Comparison of ENCODE assay signal across 1 mouse cellular context in genomic region chr15:82223251-82223650, GRCm38 (mm10).
TF ChIP-seq lines count a peak whose summit lies in the region.

No protein-coding gene starts in this region.

TF ChIP-seq in CH12.LX, 34 proteins besides CTCF, POLR2A, EP300 and RAD21 (continued from another document):
- TF ChIP-seq TCF12 (IDR thresholded peaks at IDR 0.05; ENCODE audit: low read depth, low read length): 0 out of 2 replicates have a peak, but pooled peaks have one; percentile 9
- peak; percentile 60; the same call in 1 of the 2 replicates for TF ChIP-seq MAX (IDR thresholded peaks at IDR 0.05; ENCODE audit: low read length)
- TF ChIP-seq MXI1 (IDR thresholded peaks at IDR 0.05; ENCODE audit: low read depth, low read length): peak; percentile 62; the same call in 1 of the 2 replicates
- 0 out of 2 replicates have a peak, but pooled peaks have one; percentile 43 for TF ChIP-seq MAZ (IDR thresholded peaks at IDR 0.05; ENCODE audit: low read depth, low read length)
- 0 out of 2 replicates have a peak, but pooled peaks have one; percentile 29 for TF ChIP-seq SIN3A (IDR thresholded peaks at IDR 0.05; ENCODE audit: low read length)
